22 mouse cellular contexts compared by ENCODE assay signal in the genomic region with DNA sequence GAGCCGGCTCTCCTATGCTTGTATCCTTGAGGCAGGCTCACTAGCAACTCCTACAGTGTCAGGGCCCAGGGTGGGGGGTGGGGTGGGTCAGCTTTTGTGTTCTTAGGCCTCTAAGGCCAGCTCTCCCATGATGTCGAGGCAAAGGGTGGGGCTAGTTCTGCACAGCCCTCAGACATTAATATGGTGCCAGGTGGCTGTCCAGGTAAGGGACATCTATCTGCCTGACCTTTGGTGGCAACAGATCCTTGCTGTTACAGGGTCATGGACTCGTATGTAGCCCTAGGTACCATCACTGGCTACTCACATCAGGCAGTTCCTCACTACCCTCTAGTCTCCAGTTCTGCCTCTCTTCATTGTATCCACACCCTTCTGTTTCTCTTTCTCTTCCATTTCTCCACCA.
"Had no signal": no experiment of that assay in that cellular context is flagged by ENCODE, and none has a peak within 500 bp of the region (broad histone marks: within the 10 kb centered on the region; RNA-seq: fewer than 3 reads in every experiment).

No protein-coding gene starts in this region.

- H3K27me3 ChIP-seq: heart, embryonic 12.5 days; hindbrain, embryonic 12.5 days; limb, embryonic 12.5 days had no signal

- H3K9me3 ChIP-seq: heart, embryonic 12.5 days; limb, embryonic 12.5 days had no signal

- H3K27ac ChIP-seq: hindbrain, embryonic 12.5 days; kidney, postnatal 0 days; limb, embryonic 12.5 days; liver, embryonic 14.5 days had no signal

- H3K36me3 ChIP-seq: heart, embryonic 12.5 days; hindbrain, embryonic 12.5 days; limb, embryonic 12.5 days had no signal

- H3K9ac ChIP-seq: heart, embryonic 12.5 days; hindbrain, embryonic 12.5 days; limb, embryonic 12.5 days; liver, embryonic 14.5 days had no signal

- H3K4me2 ChIP-seq: heart, embryonic 12.5 days; hindbrain, embryonic 12.5 days; limb, embryonic 12.5 days; liver, embryonic 11.5 days had no signal

- H3K4me3 ChIP-seq: heart, embryonic 12.5 days; hindbrain, embryonic 12.5 days; limb, embryonic 12.5 days had no signal

- H3K4me1 ChIP-seq: hindbrain, embryonic 12.5 days had no signal

- ATAC-seq: hindbrain, embryonic 16.5 days; intestine, embryonic 16.5 days had no signal

- DNase-seq: gastrocnemius, postnatal 14 days; gastrocnemius, postnatal 36 days; heart, adult 18-20 months; heart, postnatal 10 days; heart, postnatal 36 days; kidney, adult 11 months; kidney, adult 8-10 months; kidney, postnatal 14 days; kidney, postnatal 36 days; layer of hippocampus, adult 9-11 months; layer of hippocampus, postnatal 36 days; left cerebral cortex, postnatal 4 days; liver; lung, adult 2 months had no signal
